Mouse (Mus musculus): ENCODE measurements at regions not wholly inside any gene's neighbourhood (a gene's known extent, or its start where the extent isn't known, plus 50 kb on each side); places are given as distances from the start of the nearest gene placed in this dataset.

DNA sequence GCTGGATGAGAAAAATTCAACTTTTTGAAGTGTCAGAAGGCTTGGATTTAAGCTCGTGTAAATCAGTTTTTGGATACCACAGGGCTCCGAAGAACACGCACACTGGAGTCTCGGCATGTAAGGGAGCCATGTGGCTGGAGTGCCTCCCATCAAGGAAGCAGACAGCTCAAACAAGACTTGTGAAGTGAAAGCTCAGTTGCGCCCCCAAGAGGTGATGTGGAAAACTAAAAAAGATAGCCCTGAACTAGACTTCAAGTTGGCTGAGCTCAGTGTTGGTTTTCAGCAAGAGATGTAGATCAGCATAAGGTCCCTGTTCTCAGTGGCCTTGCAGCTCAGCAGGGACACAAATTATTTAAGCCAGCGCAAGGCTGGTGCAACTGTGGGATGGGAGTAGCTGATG lies 113.7 kb upstream of the Fam204a start:
- TF ChIP-seq CTCF (IDR thresholded peaks at IDR 0.05; ENCODE audit: extremely low read depth, insufficient read depth, low read length) (no peak), POLR2A (IDR thresholded peaks at IDR 0.05; ENCODE audit: extremely low read depth, insufficient read depth, low read length) (no peak)

Measured in cortical plate, adult 2 months (tissue).